Mouse (Mus musculus) adrenal gland, adult 2 months (tissue): ENCODE data around the gene Ctrb1. TPM values are rescaled to one million over a fixed set of nuclear protein-coding genes. Genes with fewer than 3 reads are reported as not detected.

ENCODE experiments used
- DNase-seq: peaks from one replicate; pipeline ENCODE4 v3.0.0; 2021
- polyA plus RNA-seq: library from polyadenylated mRNA; depleted of rRNA; stranded (reverse); fragments of >200 nt; gene quantifications from 2 replicates; pipeline ENCODE4 v1.2.3, GENCODE M21; 2012
- total RNA-seq, 2 experiments: library from RNA; stranded (reverse); gene quantifications; 2 replicates each; pipeline ENCODE4 v1.2.3; 2021

Gene Ctrb1
- total and polyA plus RNA-seq, 3 experiments, result 0.51 to 0.90 TPM; not detected in 1

DNA sequence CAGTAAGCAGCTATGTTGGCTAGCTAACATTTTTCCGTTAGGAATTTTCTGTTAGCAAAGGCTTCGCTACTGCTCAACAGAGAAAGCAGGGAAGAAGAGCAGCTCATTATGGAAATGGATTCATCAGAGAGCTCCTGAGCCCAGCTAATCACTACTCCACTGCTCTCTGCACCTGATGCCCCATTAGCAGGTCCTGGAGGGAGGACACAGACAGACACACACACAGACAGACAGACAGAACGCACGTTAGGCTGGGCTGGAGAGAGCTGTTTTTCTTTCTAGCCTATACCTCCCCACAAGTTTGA lies 26.6 kb upstream of the Ctrb1 start:
- DNase-seq, result no peak

GRCm38 (mm10) chr8:111716603-111717487 lies 26.0 kb upstream of the Ctrb1 start:
- peak; percentile 87 for DNase-seq

DNA sequence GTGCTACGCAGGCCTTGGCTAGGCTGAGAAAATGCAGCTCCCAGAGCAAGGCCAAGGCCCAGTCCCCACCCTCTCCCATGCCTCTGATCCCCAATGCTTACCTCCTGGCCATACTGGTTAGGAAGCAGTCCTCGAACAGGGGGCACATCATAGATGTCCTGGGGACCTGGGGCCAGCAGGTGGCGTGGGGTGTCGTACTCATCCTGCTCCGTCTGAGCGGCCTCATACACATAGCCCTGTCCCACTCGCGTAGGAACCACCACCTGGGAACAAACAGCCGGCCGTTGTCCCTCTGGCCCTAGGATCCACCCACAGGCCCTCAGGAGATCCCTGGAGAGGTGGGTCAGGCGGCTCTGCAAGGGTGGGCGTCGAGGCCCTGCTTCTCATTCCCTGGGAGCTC lies 24.7 kb upstream of the Ctrb1 start:
- no peak for DNase-seq

DNA sequence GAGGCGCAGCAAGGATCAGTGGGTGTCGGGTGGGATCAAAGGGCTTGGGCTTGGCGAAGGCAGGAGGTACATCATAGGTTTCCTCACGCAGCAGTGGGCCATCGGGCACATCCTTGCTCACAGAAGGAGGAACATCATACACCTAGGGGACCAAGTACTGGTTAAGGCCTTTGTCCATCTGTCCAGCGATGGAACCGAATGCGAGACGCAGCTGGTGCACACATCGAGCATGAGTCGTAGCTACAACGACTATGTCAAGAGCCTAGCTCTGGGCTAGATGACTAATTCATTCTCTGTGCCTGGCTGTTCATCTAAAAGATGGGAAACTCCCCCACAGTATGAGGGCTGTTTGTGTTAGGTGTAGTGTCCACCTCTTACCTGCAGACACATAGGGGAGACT lies 23.5 kb upstream of the Ctrb1 start:
- no peak for DNase-seq

DNA sequence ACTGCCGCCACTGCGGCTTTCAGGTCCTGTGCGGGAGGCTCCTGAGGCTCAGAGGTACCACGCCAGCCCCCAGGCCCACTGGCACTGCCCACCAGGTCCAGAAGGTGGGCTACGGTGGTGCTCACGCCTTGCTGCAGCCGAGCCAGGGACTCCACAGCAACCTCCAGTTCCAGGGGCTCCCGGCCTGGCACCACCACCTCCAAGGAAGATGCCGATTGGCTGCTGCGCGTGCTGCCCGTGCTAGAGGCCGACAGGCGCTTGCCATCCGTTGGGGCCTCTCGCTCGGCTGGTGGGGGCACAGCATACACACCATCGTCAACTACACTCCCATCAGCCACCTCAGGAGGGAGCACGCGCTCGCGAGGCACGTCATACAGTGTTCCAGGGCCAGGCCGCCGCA lies 23.0 kb upstream of the Ctrb1 start:
- no peak for DNase-seq

GRCm38 (mm10) chr8:111713291-111713690 lies 22.5 kb upstream of the Ctrb1 start:
- DNase-seq, result no peak

DNA sequence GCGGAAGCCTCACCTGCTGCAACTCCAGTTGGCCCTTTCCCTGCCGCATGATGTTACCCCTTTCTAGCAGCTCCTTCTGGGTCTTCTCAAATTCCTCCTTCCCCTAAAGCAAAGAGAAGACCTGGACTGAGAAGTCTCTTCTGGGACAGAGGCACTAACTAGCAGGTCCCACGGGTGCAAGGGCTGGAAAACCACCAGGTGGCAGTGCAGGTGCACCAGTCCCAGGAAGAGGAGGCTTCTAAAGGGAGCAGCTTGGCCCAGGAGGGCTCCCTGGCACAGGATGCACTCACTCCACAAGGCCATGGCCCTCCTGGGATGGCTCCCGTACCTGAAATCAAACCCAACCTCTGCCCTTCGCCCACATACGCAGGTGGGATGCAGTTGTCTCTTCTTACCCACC lies 21.8 kb upstream of the Ctrb1 start:
- peak; percentile 72 for DNase-seq

DNA sequence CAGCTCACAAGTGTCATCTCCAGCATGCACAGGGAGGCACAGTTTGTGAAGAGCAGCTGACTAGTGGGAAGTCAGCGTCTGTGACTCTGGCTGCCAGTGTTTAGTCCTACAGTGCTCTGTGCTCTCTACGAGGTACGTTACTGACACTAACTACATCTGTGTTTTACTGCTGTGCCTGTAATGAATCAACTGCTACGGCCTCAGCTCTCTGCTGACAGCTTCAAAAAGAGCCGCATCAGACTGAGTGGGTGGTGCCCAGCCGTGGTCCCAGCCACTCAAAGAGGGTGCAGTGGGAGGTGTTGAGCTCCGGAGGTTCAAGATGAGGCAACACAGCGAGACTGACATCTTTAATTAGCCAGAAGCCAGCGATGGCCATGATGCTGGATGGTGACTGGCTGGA lies 21.3 kb upstream of the Ctrb1 start:
- DNase-seq, result no peak

DNA sequence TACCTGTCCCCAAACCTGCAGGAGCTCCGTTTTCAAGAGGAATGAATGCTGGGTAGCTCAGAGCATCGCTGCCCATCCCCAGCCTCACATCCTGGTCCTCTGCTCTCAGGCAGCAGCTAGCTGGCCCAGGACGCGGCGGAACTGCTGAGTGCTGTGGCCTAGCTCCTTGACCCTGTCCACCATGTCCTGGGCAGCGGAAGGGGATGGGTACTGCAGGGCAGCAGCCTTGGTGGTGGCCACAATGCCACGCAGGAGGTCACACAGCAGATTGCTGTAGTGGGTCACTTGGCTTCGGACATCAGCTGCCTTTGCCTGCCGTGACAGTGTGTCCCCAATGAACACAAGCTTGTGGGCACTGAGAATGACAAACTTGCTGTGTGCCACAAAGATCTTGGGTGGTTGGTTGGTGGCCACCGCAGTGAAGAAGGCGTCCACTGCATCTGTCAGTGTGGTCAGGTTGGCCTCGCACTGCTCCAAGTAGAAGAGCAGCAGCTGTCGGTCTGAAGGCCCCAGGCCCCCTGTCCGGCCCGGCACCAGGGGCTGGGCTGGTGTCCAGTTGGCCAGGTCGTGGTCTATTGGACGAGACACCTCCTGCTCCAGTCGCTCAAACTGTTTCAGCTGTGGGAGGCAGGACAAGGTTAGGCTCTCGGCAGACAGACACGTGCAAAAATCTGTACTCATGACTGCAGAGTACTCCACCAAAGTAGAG lies 20.1 kb upstream of the Ctrb1 start:
- DNase-seq, result no peak

DNA sequence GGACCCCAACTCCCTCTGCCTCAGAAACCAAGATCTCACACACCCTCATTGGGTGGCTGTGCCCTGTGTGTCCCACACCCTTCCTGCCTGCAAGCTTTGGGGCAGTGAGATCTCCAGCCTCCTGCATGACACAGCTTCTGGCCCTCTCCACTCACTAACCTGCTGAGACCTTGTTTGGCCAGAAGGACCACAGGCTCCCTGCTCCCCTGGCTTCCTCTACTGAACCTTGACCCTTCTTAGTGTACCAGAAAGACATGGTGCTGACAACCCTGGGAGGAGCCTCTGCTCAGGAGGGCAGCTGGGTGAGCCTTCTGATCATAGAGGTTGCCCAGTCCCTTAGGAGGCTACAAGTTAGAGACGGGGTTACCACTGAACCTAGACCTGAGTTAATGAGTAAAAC lies 18.4 kb upstream of the Ctrb1 start:
- peak; percentile 53 for DNase-seq

DNA sequence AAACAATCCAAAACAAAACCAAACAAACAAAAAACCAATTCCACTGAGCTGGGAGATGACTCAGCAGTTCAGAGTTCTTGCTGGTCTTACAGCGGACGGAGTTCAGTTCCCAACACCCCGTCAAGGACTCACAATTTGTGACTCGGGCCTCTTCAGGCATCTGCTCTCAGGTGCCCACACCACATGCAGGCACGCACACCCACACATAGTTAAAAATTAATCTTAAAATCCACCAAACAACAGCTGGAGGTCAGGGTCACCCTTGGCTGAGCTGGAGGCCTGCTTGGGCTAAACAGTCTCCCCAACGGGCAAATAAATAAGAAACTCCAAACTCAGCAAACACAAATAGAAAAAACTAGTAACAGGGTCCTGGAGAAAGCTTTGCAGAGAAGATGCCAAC lies 17.5 kb upstream of the Ctrb1 start:
- DNase-seq, result peak; percentile 61

GRCm38 (mm10) chr8:111705699-111706098 lies 14.9 kb upstream of the Ctrb1 start:
- no peak for DNase-seq

DNA sequence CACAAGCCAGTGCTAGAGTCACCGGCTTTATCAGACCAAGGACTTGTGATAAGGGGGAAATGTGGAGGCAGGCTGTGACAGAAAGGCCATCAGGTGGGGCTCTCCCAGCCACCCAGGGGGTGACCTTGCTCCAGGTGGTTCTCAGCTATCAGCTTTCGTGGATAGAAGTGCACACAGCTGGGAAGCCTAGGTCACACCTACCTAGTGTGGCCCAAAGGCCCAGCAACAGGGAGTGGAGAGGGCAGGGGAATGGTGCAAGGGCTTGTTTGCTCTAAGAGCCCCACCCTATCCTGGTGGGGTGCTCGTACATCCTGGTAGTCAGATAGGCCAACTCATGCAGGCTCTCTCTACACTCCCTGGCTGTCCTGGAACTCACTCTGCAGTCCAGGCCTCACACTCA lies 14.4 kb upstream of the Ctrb1 start:
- no peak for DNase-seq

- DNase-seq, result no peak
Observed at GRCm38 (mm10) chr8:111704585-111704984, 13.8 kb upstream of the Ctrb1 start.

- no peak for DNase-seq
Observed at GRCm38 (mm10) chr8:111701380-111701779, 10.6 kb upstream of the Ctrb1 start.

GRCm38 (mm10) chr8:111700740-111701139 lies 9.9 kb upstream of the Ctrb1 start:
- no peak for DNase-seq

DNA sequence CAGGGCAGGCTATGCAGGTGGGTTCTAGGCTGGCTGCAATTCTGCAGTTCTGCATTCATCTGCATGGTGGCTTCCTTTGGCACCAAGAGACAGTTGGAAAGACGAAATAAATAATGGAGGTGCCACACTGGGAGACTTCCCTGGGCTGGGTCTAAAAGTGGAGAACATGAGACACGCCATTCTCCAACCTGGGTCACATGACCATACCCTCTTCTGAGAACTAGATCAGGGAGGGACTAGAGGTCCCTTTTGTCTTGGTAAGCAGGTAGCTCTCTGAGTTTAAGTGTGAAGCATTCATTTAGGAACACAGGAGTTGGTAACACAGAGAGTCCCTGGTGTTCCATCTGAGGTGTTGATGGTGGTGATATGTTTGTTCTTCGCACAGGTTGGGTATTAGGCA lies 9.4 kb upstream of the Ctrb1 start:
- DNase-seq, result no peak

DNA sequence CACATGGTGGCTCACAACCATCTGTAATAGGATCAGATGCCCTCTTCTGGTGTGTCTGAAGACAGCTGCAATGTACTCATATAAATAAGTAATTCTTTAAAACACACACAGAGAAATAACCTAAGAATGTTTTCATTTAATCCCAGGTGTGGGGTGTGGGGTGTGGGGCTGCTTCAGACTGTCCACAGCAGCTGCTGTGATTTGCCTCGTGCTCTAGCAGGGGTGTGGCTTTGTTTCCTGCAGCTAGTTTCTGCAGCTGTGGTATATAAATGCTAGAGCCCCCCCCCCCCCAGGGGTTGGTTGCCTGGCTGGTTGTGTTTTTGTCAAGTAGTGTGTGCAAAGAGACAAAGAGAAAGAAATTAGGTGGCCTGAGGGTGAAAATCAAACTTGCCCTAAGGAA lies 8.2 kb upstream of the Ctrb1 start:
- no peak for DNase-seq

DNA sequence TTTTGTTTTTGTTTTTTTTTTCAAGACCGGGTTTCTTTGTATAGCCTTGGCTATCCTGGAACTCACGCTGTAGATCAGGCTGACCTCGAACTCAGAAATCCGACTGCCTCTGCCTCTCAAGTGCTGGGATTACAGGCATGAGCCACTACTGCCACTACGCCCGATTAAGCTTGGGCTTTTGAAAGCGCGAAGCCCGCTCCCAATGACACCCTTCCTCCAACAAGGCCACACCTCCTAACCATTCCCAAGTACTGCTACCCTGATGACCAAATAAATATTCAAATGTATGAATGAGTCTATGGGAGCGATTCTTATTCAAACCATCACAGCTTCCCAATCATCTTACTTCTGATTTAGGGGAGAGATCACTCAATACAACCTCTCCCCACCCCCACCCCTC lies 6.8 kb upstream of the Ctrb1 start:
- DNase-seq, result no peak

- DNase-seq, result no peak
Observed at GRCm38 (mm10) chr8:111695441-111695840, 4.6 kb upstream of the Ctrb1 start.

- DNase-seq, result no peak
Observed at GRCm38 (mm10) chr8:111693261-111693741, 2.5 kb upstream of the Ctrb1 start.

GRCm38 (mm10) chr8:111686881-111687280 lies 3.9 kb downstream of the Ctrb1 start:
- DNase-seq, result no peak

GRCm38 (mm10) chr8:111682521-111682920 lies 8.3 kb downstream of the Ctrb1 start:
- DNase-seq, result no peak

DNA sequence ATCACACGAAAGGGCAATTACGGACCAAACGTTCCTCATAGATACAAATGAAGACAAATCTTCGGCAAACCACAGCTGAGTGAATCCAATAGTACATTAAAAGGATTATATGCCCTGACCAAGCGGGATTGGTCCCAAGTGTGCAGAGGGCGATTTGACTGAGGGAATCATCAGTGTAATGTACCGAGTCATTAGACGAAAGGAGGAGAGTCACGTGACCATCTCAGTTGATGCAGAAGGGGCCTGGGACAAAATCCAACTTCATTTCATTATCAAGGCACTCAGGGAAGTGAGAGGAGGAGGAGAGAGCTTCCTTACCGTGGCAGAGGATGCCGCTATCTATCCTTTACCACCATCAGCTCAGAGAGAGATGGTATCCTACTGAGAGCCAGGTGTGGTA lies 9.7 kb downstream of the Ctrb1 start:
- DNase-seq, result no peak
